Mouse (Mus musculus) T-helper 1 cell (primary cell): ENCODE data around the gene Fam205a2.

Experiments
- in situ Hi-C: fragments of 300-600 bp; cut with MboI, MseI; formaldehyde crosslinking; loops from one replicate; pipeline ENCODE4 v1.15.1; 2025; ENCODE audit warnings: high pct_unique_total_duplicates

The Fam205a2 gene

GRCm38 (mm10) chr4:42528075-42528474 is at the start of gene Fam205a2:
Gene Fam205a2, minus strand, starts transcription at chr4:42528175.
- in situ Hi-C loops: loop anchor here (10.0 kb wide), 1 partner anchor 327 kb away; the partner anchor contains the start of genes Fam205a1 and Gm12394
